Mouse (Mus musculus) forebrain, embryonic 14.5 days (tissue): ENCODE results near the gene Olfr1358. TPM values are rescaled to one million over a fixed set of nuclear protein-coding genes. Genes with fewer than 3 reads are reported as not detected.
A peak's percentile ranks its signal among the peaks of the same experiment; 100 is the strongest.

ENCODE experiments used
- ATAC-seq: fragments of 200-750 bp; cut with Nextera tagmentation; 2 replicates; pipeline ENCODE4 v1.8.0; 2017; ENCODE audit warnings: mild to moderate bottlenecking, moderate library complexity
- DNase-seq: peaks from one replicate; pipeline ENCODE4 v3.0.0-alpha.2; 2015; ENCODE audit warnings: low spot score
- H3K27ac ChIP-seq: fragments of 300-500 bp; sonication (generic); 2 replicates; pipeline ENCODE4 v1.5.1; 2014; ENCODE audit warnings: low read depth, mild to moderate bottlenecking, control low read depth, low read length, moderate library complexity
- H3K27me3 ChIP-seq: fragments of 300-500 bp; sonication (generic); replicated peaks from 2 replicates; pipeline ENCODE4 v1.6.1; 2014; ENCODE audit warnings: low read length, control low read depth, mixed read lengths; ENCODE audit not compliant: control insufficient read depth, insufficient read depth
- H3K36me3 ChIP-seq: fragments of 300-500 bp; sonication (generic); 2 replicates; pipeline ENCODE4 v1.6.1; 2014; ENCODE audit warnings: low read length, control low read depth; ENCODE audit not compliant: control insufficient read depth, insufficient read depth
- H3K4me1 ChIP-seq: fragments of 300-500 bp; sonication (generic); 2 replicates; pipeline ENCODE4 v1.6.1; 2014; ENCODE audit warnings: antibody characterized with exemption, low read length, control low read depth; ENCODE audit not compliant: control insufficient read depth, insufficient read depth
- H3K4me2 ChIP-seq: fragments of 300-500 bp; sonication (generic); 2 replicates; pipeline ENCODE4 v1.6.1; 2014; ENCODE audit warnings: mild to moderate bottlenecking, control low read depth, low read length
- H3K4me3 ChIP-seq: fragments of 300-500 bp; sonication (generic); 2 replicates; pipeline ENCODE4 v1.5.1; 2014; ENCODE audit warnings: low read depth, low read length, control low read depth
- H3K9ac ChIP-seq: fragments of 300-500 bp; sonication (generic); 2 replicates; pipeline ENCODE4 v1.6.1; 2014; ENCODE audit warnings: mild to moderate bottlenecking, low read length, control low read depth, moderate library complexity
- H3K9me3 ChIP-seq: fragments of 300-500 bp; sonication (generic); replicated peaks from 2 replicates; pipeline ENCODE4 v1.6.1; 2016; ENCODE audit warnings: low read length, control low read depth, mixed read lengths; ENCODE audit not compliant: control insufficient read depth
- WGBS: fragments of 180-500 bp; shearing (Covaris S2); extraction: QIAGEN DNeasy Blood & Tissue Kit; methylation state at CpG from one replicate; pipeline ENCODE4 v1.1.7; 2014; 5-methylcytosine and 5-hydroxymethylcytosine counted together
- polyA plus RNA-seq: library from polyadenylated mRNA; unstranded; fragments of >200 nt; fragmentation: Nextera tagmentation; extraction: Ambion mirVana; gene quantifications from 2 replicates; pipeline ENCODE4 v1.2.1, GENCODE M21; 2014

The Olfr1358 gene
- polyA plus RNA-seq: not detected in 2 replicates

- H3K27ac ChIP-seq: no peak within 1 kb of the TSS
- no peak within 1 kb of the TSS for H3K4me3 ChIP-seq
- no peak for DNase-seq
- H3K36me3 ChIP-seq: no peaks in the 10 kb centered on the region
- H3K9me3 ChIP-seq: no peaks in the 10 kb centered on the region
- no peak within 1 kb of the TSS for H3K9ac ChIP-seq
- no peak within 1 kb of the TSS for H3K4me2 ChIP-seq
- H3K27me3 ChIP-seq: 0 out of 2 replicates have a peak, but pooled peaks cover 4% of the 10 kb centered on the region
- no peaks in the 10 kb centered on the region for H3K4me1 ChIP-seq
- no peak for ATAC-seq
Observed at GRCm38 (mm10) chr10:78517128-78517527, at the start of gene Olfr1358. TSS of gene Olfr1358 (plus strand) at chr10:78517428.

GRCm38 (mm10) chr10:78467761-78468310 is 49.4 kb upstream of the Olfr1358 start:
- Histone ChIP-seq H3K27ac (no peak overlapping the region), H3K9ac (no peak overlapping the region), H3K9me3 (no peaks in the 10 kb centered on the region), H3K36me3 (no peaks in the 10 kb centered on the region), H3K4me2 (no peak overlapping the region), H3K4me1 (peaks cover 7% of the 10 kb centered on the region; the same call in 1 of the 2 replicates), H3K4me3 (no peak overlapping the region), H3K27me3 (no peaks in the 10 kb centered on the region)
- DNase-seq: no peak
- ATAC-seq: no peak
- 57% methylated on average over 2 of the region's 2 CpGs for WGBS

GRCm38 (mm10) chr10:78470582-78471313 is 46.5 kb upstream of the Olfr1358 start:
- Histone ChIP-seq H3K9ac (peak overlapping the region; percentile 8; the same call in 1 of the 2 replicates), H3K27me3 (no peaks in the 10 kb centered on the region), H3K4me1 (no peaks in the 10 kb centered on the region; the same call in 1 of the 2 replicates), H3K27ac (no peak overlapping the region), H3K4me2 (peak overlapping the region; percentile 23; the same call in 1 of the 2 replicates), H3K4me3 (no peak overlapping the region), H3K9me3 (no peaks in the 10 kb centered on the region), H3K36me3 (no peaks in the 10 kb centered on the region)
- DNase-seq (peak; percentile 17), ATAC-seq (peak; percentile 20; the same call in 1 of the 2 replicates)
- 25% methylated on average over 15 of the region's 15 CpGs for WGBS

GRCm38 (mm10) chr10:78472046-78472445 is 45.2 kb upstream of the Olfr1358 start:
- Histone ChIP-seq H3K4me3 (no peak overlapping the region), H3K9me3 (no peaks in the 10 kb centered on the region), H3K27ac (no peak overlapping the region), H3K4me2 (no peak overlapping the region), H3K36me3 (no peaks in the 10 kb centered on the region), H3K9ac (no peak overlapping the region), H3K4me1 (no peaks in the 10 kb centered on the region; the same call in 1 of the 2 replicates), H3K27me3 (no peaks in the 10 kb centered on the region)
- DNase-seq (no peak), ATAC-seq (no peak)
- WGBS: 77% methylated on average over 3 of the region's 3 CpGs

GRCm38 (mm10) chr10:78473434-78473833 is 43.8 kb upstream of the Olfr1358 start:
- DNase-seq (no peak), ATAC-seq (no peak)
- H3K27me3 ChIP-seq: no peaks in the 10 kb centered on the region
- WGBS: 59% methylated on average over 5 of the region's 5 CpGs
- no peak overlapping the region for H3K4me2 ChIP-seq
- H3K9me3 ChIP-seq: no peaks in the 10 kb centered on the region
- H3K4me3 ChIP-seq: no peak overlapping the region
- H3K4me1 ChIP-seq: no peaks in the 10 kb centered on the region; the same call in 1 of the 2 replicates
- no peak overlapping the region for H3K27ac ChIP-seq
- H3K9ac ChIP-seq: no peak overlapping the region
- no peaks in the 10 kb centered on the region for H3K36me3 ChIP-seq

GRCm38 (mm10) chr10:78474759-78475158 is 42.5 kb upstream of the Olfr1358 start:
- no peaks in the 10 kb centered on the region for H3K9me3 ChIP-seq
- H3K27me3 ChIP-seq: no peaks in the 10 kb centered on the region
- H3K4me3 ChIP-seq: no peak overlapping the region
- ATAC-seq (no peak), DNase-seq (no peak)
- no peak overlapping the region for H3K4me2 ChIP-seq
- WGBS: 72% methylated on average over 8 of the region's 8 CpGs
- H3K36me3 ChIP-seq: no peaks in the 10 kb centered on the region
- no peak overlapping the region for H3K27ac ChIP-seq
- H3K4me1 ChIP-seq: no peaks in the 10 kb centered on the region; the same call in 1 of the 2 replicates
- H3K9ac ChIP-seq: no peak overlapping the region

- no peak for ATAC-seq
- no peak for DNase-seq
- Histone ChIP-seq H3K4me1 (no peaks in the 10 kb centered on the region), H3K27me3 (no peaks in the 10 kb centered on the region), H3K9me3 (no peaks in the 10 kb centered on the region), H3K4me2 (no peak overlapping the region), H3K36me3 (no peaks in the 10 kb centered on the region), H3K27ac (no peak overlapping the region), H3K4me3 (no peak overlapping the region), H3K9ac (no peak overlapping the region)
- 73% methylated on average over 4 of the region's 4 CpGs for WGBS
Observed at GRCm38 (mm10) chr10:78476821-78477220, 40.4 kb upstream of the Olfr1358 start.

- H3K4me3 ChIP-seq: peak overlapping the region; percentile 34
- H3K9me3 ChIP-seq: no peaks in the 10 kb centered on the region
- H3K4me1 ChIP-seq: no peaks in the 10 kb centered on the region
- WGBS: 35% methylated on average over 21 of the region's 21 CpGs
- H3K4me2 ChIP-seq: peak overlapping the region; percentile 88
- ATAC-seq: no peak; the same call in 1 of the 2 replicates
- no peaks in the 10 kb centered on the region for H3K27me3 ChIP-seq
- DNase-seq: no peak
- no peaks in the 10 kb centered on the region for H3K36me3 ChIP-seq
- peak overlapping the region; percentile 60 for H3K9ac ChIP-seq
- no peak overlapping the region for H3K27ac ChIP-seq
Observed at GRCm38 (mm10) chr10:78480954-78481927, 36.0 kb upstream of the Olfr1358 start.
